Comparison of ENCODE assay signal across 8 mouse cellular contexts in the genomic region with DNA sequence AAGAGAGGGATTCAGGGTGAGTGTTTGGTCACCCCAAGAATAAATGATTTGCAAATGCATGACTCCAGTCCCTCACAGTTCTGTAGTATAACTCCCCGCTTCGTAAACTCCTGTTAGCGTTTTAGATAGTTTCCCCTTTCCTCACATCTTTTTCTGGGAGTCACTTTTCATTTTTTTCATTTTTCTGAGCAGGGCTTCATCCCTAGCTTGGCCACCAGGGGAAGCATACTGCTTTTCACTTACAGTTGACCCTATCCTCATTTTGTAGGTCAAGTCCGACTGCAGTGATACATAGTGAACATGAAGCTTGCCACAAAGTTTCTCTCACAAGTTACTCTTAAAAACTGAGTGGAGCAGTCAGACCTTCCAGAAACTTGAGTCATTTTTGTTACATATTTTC. TPM values are rescaled to one million over a fixed set of nuclear protein-coding genes. Genes with fewer than 3 reads are reported as not detected.
A peak's percentile ranks its signal among the peaks of the same experiment; 100 is the strongest.
DNase-seq lines count a peak whose midpoint lies in the region; ATAC-seq and TF ChIP-seq lines count a peak whose summit lies in the region.

No protein-coding gene starts in this region.

- TF ChIP-seq CTCF in gastrocnemius, adult 2 months (IDR thresholded peaks at IDR 0.05) = peak; percentile 69
- TF ChIP-seq CTCF in stomach, postnatal 0 days (IDR thresholded peaks at IDR 0.05; ENCODE audit: low read depth) = peak; percentile 80

- H3K4me2 ChIP-seq in heart, embryonic 12.5 days = peak overlapping the region; percentile 95
- peak overlapping the region; percentile 95 for H3K4me2 ChIP-seq in kidney, embryonic 15.5 days
- H3K4me2 ChIP-seq in stomach, postnatal 0 days (replicated peaks; ENCODE audit: low read depth) = peak overlapping the region; percentile 93

- no peak for TF ChIP-seq EP300 in stomach, postnatal 0 days (optimal IDR thresholded peaks at IDR 0.05)

- no peaks in the 10 kb centered on the region for H3K27me3 ChIP-seq in heart, embryonic 12.5 days (replicated peaks)
- no peaks in the 10 kb centered on the region for H3K27me3 ChIP-seq in kidney, embryonic 15.5 days
- H3K27me3 ChIP-seq in stomach, postnatal 0 days (ENCODE audit: control insufficient read depth, insufficient read depth, low read length) = no peaks in the 10 kb centered on the region

- H3K4me3 ChIP-seq in gastrocnemius, adult 2 months = peak overlapping the region; percentile 82
- peak overlapping the region; percentile 72 for H3K4me3 ChIP-seq in heart, embryonic 12.5 days
- peak overlapping the region; percentile 97 for H3K4me3 ChIP-seq in kidney, embryonic 15.5 days (replicated peaks)
- peak overlapping the region; percentile 89 for H3K4me3 ChIP-seq in stomach, postnatal 0 days (ENCODE audit: low read depth, low read length)

- H3K9me3 ChIP-seq in heart, embryonic 12.5 days (replicated peaks) = no peaks in the 10 kb centered on the region
- H3K9me3 ChIP-seq in kidney, embryonic 15.5 days (replicated peaks) = no peaks in the 10 kb centered on the region
- H3K9me3 ChIP-seq in stomach, postnatal 0 days (ENCODE audit: control insufficient read depth, low read length) = no peaks in the 10 kb centered on the region

- ATAC-seq in heart, embryonic 12.5 days (ENCODE audit: insufficient number of reproducible peaks, low FRiP score) = no peak
- no peak for ATAC-seq in kidney, embryonic 15.5 days (replicated peaks; ENCODE audit: low FRiP score)
- ATAC-seq in stomach, postnatal 0 days (ENCODE audit: low FRiP score, low TSS enrichment) = no peak

- peak overlapping the region; percentile 1; the same call in 1 of the 2 replicates for H3K27ac ChIP-seq in gastrocnemius, adult 2 months
- H3K27ac ChIP-seq in heart, embryonic 12.5 days (ENCODE audit: poor library complexity, severe bottlenecking) = no peak overlapping the region
- H3K27ac ChIP-seq in kidney, embryonic 15.5 days = no peak overlapping the region; the same call in 1 of the 2 replicates
- H3K27ac ChIP-seq in stomach, postnatal 0 days (replicated peaks) = no peak overlapping the region

- intact Hi-C loops in gastrocnemius, adult 2 months (cut with DNase I) = no loop called here

- peak overlapping the region; percentile 97 for H3K9ac ChIP-seq in heart, embryonic 12.5 days
- H3K9ac ChIP-seq in kidney, embryonic 15.5 days = 0 out of 2 replicates have a peak overlapping the region, but pooled peaks have one; percentile 97
- no peak overlapping the region; the same call in 1 of the 2 replicates for H3K9ac ChIP-seq in stomach, postnatal 0 days (ENCODE audit: low read length)

- WGBS in heart, embryonic 12.5 days = 32% methylated on average over 4 of the region's 4 CpGs
- WGBS in kidney, embryonic 15.5 days = 29% methylated on average over 4 of the region's 4 CpGs
- WGBS in stomach, postnatal 0 days = 18% methylated on average over 4 of the region's 4 CpGs

- no peak for DNase-seq in gastrocnemius, adult 2 months
- DNase-seq in gastrocnemius, postnatal 10 days = no peak
- DNase-seq in cerebellum, postnatal 36 days = peak; percentile 24 to 39
- peak; percentile 19 to 62 for DNase-seq in lung, postnatal 4 days
- DNase-seq in stomach, postnatal 0 days (ENCODE audit: low spot score) = peak; percentile 40
- DNase-seq in spleen, adult 18-20 months = no peak

- H3K36me3 ChIP-seq in heart, embryonic 12.5 days = peaks cover 18% of the 10 kb centered on the region
- peaks cover 26% of the 10 kb centered on the region for H3K36me3 ChIP-seq in kidney, embryonic 15.5 days
- H3K36me3 ChIP-seq in stomach, postnatal 0 days (ENCODE audit: control insufficient read depth, insufficient read depth, low read length) = no peaks in the 10 kb centered on the region

- H3K4me1 ChIP-seq in heart, embryonic 12.5 days (replicated peaks) = peaks cover 15% of the 10 kb centered on the region
- peaks cover 29% of the 10 kb centered on the region for H3K4me1 ChIP-seq in kidney, embryonic 15.5 days
- H3K4me1 ChIP-seq in stomach, postnatal 0 days (replicated peaks; ENCODE audit: control insufficient read depth, insufficient read depth) = no peaks in the 10 kb centered on the region

RNA-seq across cellular contexts. Expression of gene Rcor1, which starts 2.0 kb away (rescaled TPM):
- total RNA-seq in gastrocnemius, adult 2 months (2021) = 1 to 10 TPM; 6.8 to 8.5 TPM
- 10 to 100 TPM; 14.3 to 19.4 TPM for total RNA-seq in gastrocnemius, postnatal 10 days (2021)
- 8.8 and 9.2 TPM in 2 replicates for polyA plus RNA-seq in heart, embryonic 12.5 days (2016; fragmentation: Nextera tagmentation; extraction: Ambion mirVana)
- 10.0 and 10.5 TPM in 2 replicates for polyA plus RNA-seq in kidney, embryonic 15.5 days (2015; fragmentation: Nextera tagmentation; extraction: Ambion mirVana)
- polyA plus RNA-seq in stomach, postnatal 0 days (2015; fragmentation: Nextera tagmentation; extraction: Ambion mirVana) = 7.9 and 10.5 TPM in 2 replicates

Comparison
In these comparisons a context has a peak if more than half of its experiments do, and no peak if none do; other contexts are left out.
1. DNase-seq: peak in cerebellum, postnatal 36 days (2 of 2), lung, postnatal 4 days (2 of 2) and stomach, postnatal 0 days (single experiment); none in gastrocnemius, adult 2 months (single experiment), gastrocnemius, postnatal 10 days (single experiment) and spleen, adult 18-20 months (0 of 2).
2. Peak in every context shown above with its lines, with median percentiles within 50 percentile points of each other: H3K4me3 ChIP-seq and H3K4me2 ChIP-seq.